Mouse (Mus musculus) neural tube, embryonic 14.5 days (tissue): ENCODE measurements around the gene Egln1. TPM values are rescaled to one million over a fixed set of nuclear protein-coding genes. Genes with fewer than 3 reads are reported as not detected.

ENCODE experiments used
- ATAC-seq: fragments of 200-750 bp; cut with Nextera tagmentation; 2 replicates; pipeline ENCODE4 v1.8.0; 2017; ENCODE audit warnings: low read depth, mild to moderate bottlenecking, moderate TSS enrichment, moderate library complexity
- H3K27ac ChIP-seq: fragments of 300-500 bp; sonication (generic); 2 replicates; pipeline ENCODE4 v1.5.1; 2014; ENCODE audit warnings: low read depth, mild to moderate bottlenecking, control low read depth, low read length, moderate library complexity, mixed read lengths
- H3K27me3 ChIP-seq: fragments of 300-500 bp; sonication (generic); 2 replicates; pipeline ENCODE4 v1.6.1; 2014; ENCODE audit warnings: low read length; ENCODE audit not compliant: control insufficient read depth, insufficient read depth
- H3K36me3 ChIP-seq: fragments of 300-500 bp; sonication (generic); 2 replicates; pipeline ENCODE4 v1.6.1; 2014; ENCODE audit warnings: low read length, mixed read lengths; ENCODE audit not compliant: control insufficient read depth, insufficient read depth
- H3K4me1 ChIP-seq: fragments of 300-500 bp; sonication (generic); 2 replicates; pipeline ENCODE4 v1.6.1; 2014; ENCODE audit warnings: low read length; ENCODE audit not compliant: control insufficient read depth, insufficient read depth
- H3K4me2 ChIP-seq: fragments of 300-500 bp; sonication (generic); 2 replicates; pipeline ENCODE4 v1.6.1; 2014; ENCODE audit warnings: mild to moderate bottlenecking, low read depth, low read length, control low read depth
- H3K4me3 ChIP-seq: fragments of 300-500 bp; sonication (generic); 2 replicates; pipeline ENCODE4 v1.5.1; 2014; ENCODE audit warnings: low read depth, low read length, control low read depth, mixed read lengths
- H3K9ac ChIP-seq: fragments of 300-500 bp; sonication (generic); replicated peaks from 2 replicates; pipeline ENCODE4 v1.6.1; 2014; ENCODE audit warnings: low read depth, mild to moderate bottlenecking, control low read depth, low read length, mixed read lengths
- H3K9me3 ChIP-seq: fragments of 300-500 bp; sonication (generic); 2 replicates; pipeline ENCODE4 v1.6.1; 2016; ENCODE audit warnings: low read length; ENCODE audit not compliant: control insufficient read depth
- WGBS: fragments of 180-500 bp; shearing (Covaris S2); extraction: QIAGEN DNeasy Blood & Tissue Kit; methylation state at CpG from one replicate; pipeline ENCODE4 v1.1.7; 2014; 5-methylcytosine and 5-hydroxymethylcytosine counted together
- polyA plus RNA-seq: library from polyadenylated mRNA; unstranded; fragments of >200 nt; fragmentation: Nextera tagmentation; extraction: Ambion mirVana; gene quantifications from 2 replicates; pipeline ENCODE4 v1.2.1, GENCODE M21; 2014

The Egln1 gene
- polyA plus RNA-seq, 1 experiment from 2014 or later, result 25.7 TPM

- Histone ChIP-seq H3K27me3 (no peaks in the 10 kb centered on the region), H3K27ac (no peak overlapping the region), H3K36me3 (no peaks in the 10 kb centered on the region), H3K4me1 (no peaks in the 10 kb centered on the region), H3K4me2 (no peak overlapping the region), H3K9ac (no peak overlapping the region), H3K9me3 (no peaks in the 10 kb centered on the region), H3K4me3 (no peak overlapping the region)
- WGBS, result 86% methylated on average over 4 of the region's 4 CpGs
- ATAC-seq, result no peak
Measured at GRCm38 (mm10) chr8:124930649-124931048, 18.5 kb downstream of the Egln1 start.

- H3K36me3 ChIP-seq, result no peaks in the 10 kb centered on the region
- H3K4me1 ChIP-seq, result no peaks in the 10 kb centered on the region
- no peaks in the 10 kb centered on the region for H3K9me3 ChIP-seq
- no peak for ATAC-seq
- no peak overlapping the region for H3K4me2 ChIP-seq
- H3K4me3 ChIP-seq, result no peak overlapping the region
- no peaks in the 10 kb centered on the region for H3K27me3 ChIP-seq
- WGBS, result 93% methylated on average over 13 of the region's 13 CpGs
- no peak overlapping the region for H3K9ac ChIP-seq
- no peak overlapping the region for H3K27ac ChIP-seq
Measured at GRCm38 (mm10) chr8:124930086-124930485, 19.0 kb downstream of the Egln1 start.

- no peak overlapping the region for H3K4me3 ChIP-seq
- H3K27ac ChIP-seq, result no peak overlapping the region
- no peaks in the 10 kb centered on the region for H3K36me3 ChIP-seq
- no peaks in the 10 kb centered on the region for H3K27me3 ChIP-seq
- WGBS, result 92% methylated on average over 11 of the region's 11 CpGs
- H3K9ac ChIP-seq, result no peak overlapping the region
- no peaks in the 10 kb centered on the region for H3K9me3 ChIP-seq
- no peaks in the 10 kb centered on the region for H3K4me1 ChIP-seq
- no peak overlapping the region for H3K4me2 ChIP-seq
- no peak for ATAC-seq
Measured at GRCm38 (mm10) chr8:124929006-124929405, 20.1 kb downstream of the Egln1 start.

- Histone ChIP-seq H3K9me3 (no peaks in the 10 kb centered on the region), H3K9ac (no peak overlapping the region), H3K27ac (no peak overlapping the region), H3K4me3 (no peak overlapping the region), H3K4me2 (no peak overlapping the region), H3K27me3 (no peaks in the 10 kb centered on the region), H3K4me1 (peaks cover 12% of the 10 kb centered on the region; the same call in 1 of the 2 replicates), H3K36me3 (no peaks in the 10 kb centered on the region)
- WGBS, result 77% methylated on average over 10 of the region's 10 CpGs
- ATAC-seq, result no peak
Measured at GRCm38 (mm10) chr8:124926351-124926771, 22.8 kb downstream of the Egln1 start.

GRCm38 (mm10) chr8:124925544-124926266 is 23.4 kb downstream of the Egln1 start:
- Histone ChIP-seq H3K27me3 (no peaks in the 10 kb centered on the region), H3K9me3 (no peaks in the 10 kb centered on the region), H3K4me2 (no peak overlapping the region), H3K27ac (no peak overlapping the region), H3K9ac (no peak overlapping the region), H3K4me3 (no peak overlapping the region), H3K4me1 (peaks cover 12% of the 10 kb centered on the region; the same call in 1 of the 2 replicates), H3K36me3 (no peaks in the 10 kb centered on the region)
- 79% methylated on average over 14 of the region's 14 CpGs for WGBS
- ATAC-seq, result no peak

- no peak overlapping the region for H3K9ac ChIP-seq
- H3K4me2 ChIP-seq, result no peak overlapping the region
- H3K9me3 ChIP-seq, result no peaks in the 10 kb centered on the region
- H3K27ac ChIP-seq, result no peak overlapping the region
- H3K4me1 ChIP-seq, result peaks cover 12% of the 10 kb centered on the region; the same call in 1 of the 2 replicates
- WGBS, result 86% methylated on average over 15 of the region's 15 CpGs
- no peaks in the 10 kb centered on the region for H3K36me3 ChIP-seq
- no peaks in the 10 kb centered on the region for H3K27me3 ChIP-seq
- no peak overlapping the region for H3K4me3 ChIP-seq
- no peak for ATAC-seq
Measured at GRCm38 (mm10) chr8:124923971-124924652, 25.0 kb downstream of the Egln1 start.

- Histone ChIP-seq H3K4me1 (peaks cover 12% of the 10 kb centered on the region; the same call in 1 of the 2 replicates), H3K27me3 (no peaks in the 10 kb centered on the region), H3K4me2 (no peak overlapping the region), H3K27ac (no peak overlapping the region), H3K9ac (no peak overlapping the region), H3K36me3 (no peaks in the 10 kb centered on the region), H3K9me3 (no peaks in the 10 kb centered on the region), H3K4me3 (no peak overlapping the region)
- no peak for ATAC-seq
- WGBS, result 55% methylated on average over 11 of the region's 11 CpGs
Measured at GRCm38 (mm10) chr8:124922490-124923089, 26.5 kb downstream of the Egln1 start.

- no peak overlapping the region for H3K27ac ChIP-seq
- H3K9me3 ChIP-seq, result no peaks in the 10 kb centered on the region
- ATAC-seq, result no peak; the same call in 1 of the 2 replicates
- H3K36me3 ChIP-seq, result no peaks in the 10 kb centered on the region
- H3K4me1 ChIP-seq, result peaks cover 12% of the 10 kb centered on the region; the same call in 1 of the 2 replicates
- no peak overlapping the region for H3K4me2 ChIP-seq
- H3K27me3 ChIP-seq, result no peaks in the 10 kb centered on the region
- H3K4me3 ChIP-seq, result no peak overlapping the region
- no peak overlapping the region for H3K9ac ChIP-seq
- WGBS, result 81% methylated on average over 18 of the region's 18 CpGs
Measured at GRCm38 (mm10) chr8:124921369-124922279, 27.5 kb downstream of the Egln1 start.
